8 mouse cellular contexts compared by ENCODE assay signal in the genomic region with DNA sequence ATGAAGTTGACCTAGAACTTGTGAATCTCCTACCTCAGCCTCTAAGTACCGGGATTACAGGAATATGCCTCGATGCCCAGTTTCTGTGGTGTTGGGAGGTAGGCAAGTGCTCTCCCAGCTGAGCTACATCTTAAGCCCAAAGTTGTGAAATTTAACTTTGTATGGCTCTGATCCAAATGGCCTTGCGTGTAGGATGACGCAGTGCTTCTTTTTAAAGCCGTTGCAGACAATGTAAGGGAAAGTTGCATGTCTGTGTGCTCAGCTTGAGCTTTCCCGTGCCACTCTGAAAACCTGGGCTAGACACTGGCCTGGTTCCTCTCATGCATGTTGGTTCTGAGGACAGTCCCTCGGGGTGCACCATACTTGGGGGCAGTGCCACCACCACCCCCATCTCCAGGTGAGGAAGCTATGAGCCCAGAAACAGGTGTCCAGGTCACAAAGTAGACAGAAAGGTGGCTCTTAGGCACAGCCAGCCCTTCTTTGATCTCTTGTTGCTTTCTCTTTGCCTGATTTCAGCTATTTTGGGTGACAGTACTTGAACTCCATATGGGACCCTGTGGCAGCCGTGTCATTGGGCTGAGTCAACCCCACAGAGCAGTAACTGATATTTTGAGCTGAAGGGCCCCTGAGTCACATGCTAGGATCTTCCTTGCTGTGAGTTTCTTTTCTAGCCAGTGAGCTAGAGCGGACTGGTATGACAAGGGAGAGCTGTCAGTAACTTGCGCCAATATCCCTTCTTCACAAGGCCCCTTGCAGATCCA. TPM values are rescaled to one million over a fixed set of nuclear protein-coding genes. Genes with fewer than 3 reads are reported as not detected.
DNase-seq lines count a peak whose midpoint lies in the region; ATAC-seq and TF ChIP-seq lines count a peak whose summit lies in the region.

No protein-coding gene starts in this region.

- H3K4me1 ChIP-seq in lung, postnatal 0 days (ENCODE audit: insufficient read depth, low read depth, low read length), result peaks cover 38% of the 10 kb centered on the region; the same call in 1 of the 2 replicates

- H3K36me3 ChIP-seq in lung, postnatal 0 days (ENCODE audit: insufficient read depth, low read length), result no peaks in the 10 kb centered on the region

- no peaks in the 10 kb centered on the region for H3K27me3 ChIP-seq in lung, postnatal 0 days (replicated peaks; ENCODE audit: insufficient read depth, low read length)

- 35% methylated on average over 10 of the region's 10 CpGs for WGBS in lung, postnatal 0 days

- peak overlapping the region; percentile 92 for H3K27ac ChIP-seq in lung, postnatal 0 days (ENCODE audit: low read length)

- TF ChIP-seq CTCF in lung, postnatal 0 days (IDR thresholded peaks at IDR 0.05), result no peak

- peak overlapping the region; percentile 44 for H3K4me2 ChIP-seq in lung, postnatal 0 days (replicated peaks; ENCODE audit: low read depth, low read length)

- no peak overlapping the region; the same call in 1 of the 2 replicates for H3K9ac ChIP-seq in lung, postnatal 0 days (replicated peaks; ENCODE audit: low read depth)

- H3K4me3 ChIP-seq in lung, postnatal 0 days (ENCODE audit: low read depth, low read length), result no peak overlapping the region; the same call in 1 of the 2 replicates

- peak; percentile 61 for TF ChIP-seq EP300 in lung, postnatal 0 days (IDR thresholded peaks at IDR 0.05)

- H3K9me3 ChIP-seq in lung, postnatal 0 days (ENCODE audit: low read length), result no peaks in the 10 kb centered on the region

- ATAC-seq in granulocyte monocyte progenitor cell, adult 5-6 weeks (replicated peaks; ENCODE audit: poor library complexity, severe bottlenecking), result peak; percentile 6
- peak; percentile 12 for ATAC-seq in lung, postnatal 0 days

- peak; percentile 37 for DNase-seq in kidney, adult 9 months
- no peak for DNase-seq in kidney, postnatal 25 days
- peak; percentile 93 for DNase-seq in NIH3T3 (ENCODE audit: low read depth)
- DNase-seq in lung, postnatal 0 days (ENCODE audit: low spot score), result peak; percentile 93
- DNase-seq in right cerebral cortex, postnatal 25 days, result no peak
- no peak for DNase-seq in yolk sac, embryonic 10.5 days (ENCODE audit: low spot score)
- DNase-seq in spleen, adult 18-20 months, result no peak

RNA-seq across cellular contexts. Expression of a gene that starts 6.0 kb away (rescaled TPM):
- total RNA-seq in granulocyte monocyte progenitor cell, adult 5-6 weeks (2014; fragmentation: Nextera tagmentation), result 5.9 and 6.3 TPM in 2 replicates
- total RNA-seq in granulocyte monocyte progenitor cell, adult 5-6 weeks (2017), result 2.9 and 3.6 TPM in 2 replicates
- polyA plus RNA-seq in lung, postnatal 0 days (2015; fragmentation: Nextera tagmentation; extraction: Ambion mirVana), result 26.7 and 30.6 TPM in 2 replicates

RNA-seq across cellular contexts. Expression of a gene that starts 13.4 kb away (rescaled TPM):
- 14.2 and 23.0 TPM in 2 replicates for total RNA-seq in granulocyte monocyte progenitor cell, adult 5-6 weeks (2014; fragmentation: Nextera tagmentation)
- total RNA-seq in granulocyte monocyte progenitor cell, adult 5-6 weeks (2017), result 10.9 and 12.5 TPM in 2 replicates
- 62.2 and 64.1 TPM in 2 replicates for polyA plus RNA-seq in lung, postnatal 0 days (2015; fragmentation: Nextera tagmentation; extraction: Ambion mirVana)

RNA-seq across cellular contexts. Expression of a gene that starts 37.8 kb away (rescaled TPM):
- 0.73 and 1.1 TPM in 2 replicates for total RNA-seq in granulocyte monocyte progenitor cell, adult 5-6 weeks (2014; fragmentation: Nextera tagmentation)
- 1.0 and 2.4 TPM in 2 replicates for total RNA-seq in granulocyte monocyte progenitor cell, adult 5-6 weeks (2017)
- polyA plus RNA-seq in lung, postnatal 0 days (2015; fragmentation: Nextera tagmentation; extraction: Ambion mirVana), result 151 TPM in 2 replicates

RNA-seq across cellular contexts. Expression of a gene that starts 51.4 kb away (rescaled TPM):
- 4.6 and 12.2 TPM in 2 replicates for total RNA-seq in granulocyte monocyte progenitor cell, adult 5-6 weeks (2014; fragmentation: Nextera tagmentation)
- total RNA-seq in granulocyte monocyte progenitor cell, adult 5-6 weeks (2017), result 4.4 and 20.5 TPM in 2 replicates
- polyA plus RNA-seq in lung, postnatal 0 days (2015; fragmentation: Nextera tagmentation; extraction: Ambion mirVana), result 11.8 and 12.3 TPM in 2 replicates

RNA-seq across cellular contexts. Expression of a gene that starts 53.5 kb away (rescaled TPM):
- 0.15 and 1.5 TPM in 2 replicates for total RNA-seq in granulocyte monocyte progenitor cell, adult 5-6 weeks (2014; fragmentation: Nextera tagmentation)
- 0.36 and 0.39 TPM in 2 replicates for total RNA-seq in granulocyte monocyte progenitor cell, adult 5-6 weeks (2017)
- 23.3 and 30.7 TPM in 2 replicates for polyA plus RNA-seq in lung, postnatal 0 days (2015; fragmentation: Nextera tagmentation; extraction: Ambion mirVana)

Comparison
In these comparisons a context has a peak if more than half of its experiments do, and no peak if none do; other contexts are left out.
1. DNase-seq: peak in kidney, adult 9 months (single experiment), NIH3T3 (single experiment) and lung, postnatal 0 days (single experiment); none in kidney, postnatal 25 days (0 of 2), right cerebral cortex, postnatal 25 days (single experiment), yolk sac, embryonic 10.5 days (single experiment) and spleen, adult 18-20 months (0 of 2).